Mouse (Mus musculus) lung, adult 2 months (tissue): ENCODE data around the gene Clrn3.

Source experiments
- CTCF ChIP-seq: fragments of 200-500 bp; IDR thresholded peaks from 2 replicates; pipeline ENCODE4 v1.5.1; 2011; ENCODE audit warnings: mild to moderate bottlenecking, low read length, control low read depth; ENCODE audit not compliant: insufficient read depth
- POLR2A ChIP-seq: fragments of 200-500 bp; IDR thresholded peaks from 2 replicates; pipeline ENCODE4 v1.6.1; 2011; ENCODE audit warnings: low read depth, mild to moderate bottlenecking, control low read depth, low read length, borderline replicate concordance; ENCODE audit errors: extremely low read depth

- no peak for TF ChIP-seq CTCF
- TF ChIP-seq POLR2A, result no peak
These were observed 6.2 kb upstream of the Clrn3 start for GRCm38 (mm10) chr7:135534548-135535189.
